Mouse (Mus musculus): ENCODE results near the gene Nr2c2. TPM values are rescaled to one million over a fixed set of nuclear protein-coding genes. Genes with fewer than 3 reads are reported as not detected.

The Nr2c2 gene
- polyA plus RNA-seq, 1 experiment from 2014 or later: 9.0 TPM

- ATAC-seq (ENCODE audit: low FRiP score, low TSS enrichment) (peak; percentile 96), DNase-seq (ENCODE audit: low spot score) (peak; percentile 96)
- peak within 1 kb of the TSS; percentile 94 for H3K4me3 ChIP-seq (ENCODE audit: low read depth, low read length)
- WGBS: 9% methylated on average over 35 of the region's 35 CpGs
- no peaks in the 10 kb centered on the region for H3K36me3 ChIP-seq (ENCODE audit: control insufficient read depth, insufficient read depth, low read length)
- H3K9ac ChIP-seq (ENCODE audit: low read length): peak within 1 kb of the TSS; percentile 94
- TF ChIP-seq EP300 (optimal IDR thresholded peaks at IDR 0.05) (no peak), CTCF (IDR thresholded peaks at IDR 0.05; ENCODE audit: low read depth) (peak; percentile 44)
- H3K4me1 ChIP-seq (replicated peaks; ENCODE audit: control insufficient read depth, insufficient read depth): no peaks in the 10 kb centered on the region
- peak within 1 kb of the TSS; percentile 88 for H3K27ac ChIP-seq (replicated peaks)
- no peaks in the 10 kb centered on the region for H3K27me3 ChIP-seq (ENCODE audit: control insufficient read depth, insufficient read depth, low read length)
- H3K9me3 ChIP-seq (ENCODE audit: control insufficient read depth, low read length): no peaks in the 10 kb centered on the region
- peak within 1 kb of the TSS; percentile 72 for H3K4me2 ChIP-seq (replicated peaks; ENCODE audit: low read depth)
These were observed 123.7 kb downstream of the Nr2c2 start, which contains the start of gene Rbsn for GRCm38 (mm10) chr6:92214773-92215449. Gene Rbsn, minus strand, starts transcription at chr6:92214925.

- Histone ChIP-seq H3K27ac (replicated peaks) (no peak overlapping the region), H3K4me1 (replicated peaks; ENCODE audit: control insufficient read depth, insufficient read depth) (no peaks in the 10 kb centered on the region), H3K4me3 (ENCODE audit: low read depth, low read length) (no peak overlapping the region), H3K4me2 (replicated peaks; ENCODE audit: low read depth) (no peak overlapping the region), H3K9ac (ENCODE audit: low read length) (no peak overlapping the region), H3K9me3 (ENCODE audit: control insufficient read depth, low read length) (no peaks in the 10 kb centered on the region), H3K36me3 (ENCODE audit: control insufficient read depth, insufficient read depth, low read length) (no peaks in the 10 kb centered on the region), H3K27me3 (ENCODE audit: control insufficient read depth, insufficient read depth, low read length) (no peaks in the 10 kb centered on the region)
- 32% methylated on average over 3 of the region's 3 CpGs for WGBS
- peak; percentile 83 for TF ChIP-seq CTCF (IDR thresholded peaks at IDR 0.05; ENCODE audit: low read depth)
- no peak for TF ChIP-seq EP300 (optimal IDR thresholded peaks at IDR 0.05)
- DNase-seq (ENCODE audit: low spot score): peak; percentile 74
- peak; percentile 76 for ATAC-seq (ENCODE audit: low FRiP score, low TSS enrichment)
These were observed 128.3 kb downstream of the Nr2c2 start for GRCm38 (mm10) chr6:92219445-92219844.

GRCm38 (mm10) chr6:92221604-92222003 is 130.4 kb downstream of the Nr2c2 start:
- WGBS: 67% methylated on average over 6 of the region's 6 CpGs
- Histone ChIP-seq H3K36me3 (ENCODE audit: control insufficient read depth, insufficient read depth, low read length) (no peaks in the 10 kb centered on the region), H3K4me1 (replicated peaks; ENCODE audit: control insufficient read depth, insufficient read depth) (no peaks in the 10 kb centered on the region), H3K9ac (ENCODE audit: low read length) (no peak overlapping the region), H3K9me3 (ENCODE audit: control insufficient read depth, low read length) (no peaks in the 10 kb centered on the region), H3K4me2 (replicated peaks; ENCODE audit: low read depth) (no peak overlapping the region), H3K27me3 (ENCODE audit: control insufficient read depth, insufficient read depth, low read length) (no peaks in the 10 kb centered on the region), H3K4me3 (ENCODE audit: low read depth, low read length) (no peak overlapping the region), H3K27ac (replicated peaks) (no peak overlapping the region)
- no peak for TF ChIP-seq CTCF (IDR thresholded peaks at IDR 0.05; ENCODE audit: low read depth)
- no peak for TF ChIP-seq EP300 (optimal IDR thresholded peaks at IDR 0.05)
- DNase-seq (ENCODE audit: low spot score) (no peak), ATAC-seq (ENCODE audit: low FRiP score, low TSS enrichment) (no peak)

- WGBS: 84% methylated on average over 3 of the region's 3 CpGs
- no peak overlapping the region for H3K4me3 ChIP-seq (ENCODE audit: low read depth, low read length)
- DNase-seq (ENCODE audit: low spot score) (no peak), ATAC-seq (ENCODE audit: low FRiP score, low TSS enrichment) (no peak)
- H3K36me3 ChIP-seq (ENCODE audit: control insufficient read depth, insufficient read depth, low read length): no peaks in the 10 kb centered on the region
- no peaks in the 10 kb centered on the region for H3K9me3 ChIP-seq (ENCODE audit: control insufficient read depth, low read length)
- no peaks in the 10 kb centered on the region for H3K27me3 ChIP-seq (ENCODE audit: control insufficient read depth, insufficient read depth, low read length)
- H3K27ac ChIP-seq (replicated peaks): no peak overlapping the region
- no peak overlapping the region for H3K4me2 ChIP-seq (replicated peaks; ENCODE audit: low read depth)
- no peaks in the 10 kb centered on the region for H3K4me1 ChIP-seq (replicated peaks; ENCODE audit: control insufficient read depth, insufficient read depth)
- TF ChIP-seq CTCF (IDR thresholded peaks at IDR 0.05; ENCODE audit: low read depth): no peak
- no peak for TF ChIP-seq EP300 (optimal IDR thresholded peaks at IDR 0.05)
- no peak overlapping the region for H3K9ac ChIP-seq (ENCODE audit: low read length)
These were observed 130.8 kb downstream of the Nr2c2 start for GRCm38 (mm10) chr6:92222021-92222420.

Other genes with a start within 250 kb of the Nr2c2 start
- gene Ccdc174, start 213.3 kb upstream of the Nr2c2 start, polyA plus RNA-seq (2015; fragmentation: Nextera tagmentation; extraction: Ambion mirVana): 21.7 and 25.3 TPM in 2 replicates
- gene 4930590J08Rik, start 188.6 kb upstream of the Nr2c2 start, polyA plus RNA-seq (2015; fragmentation: Nextera tagmentation; extraction: Ambion mirVana): 0.05 and 0.06 TPM in 2 replicates
- gene Fgd5, start 112.5 kb upstream of the Nr2c2 start, polyA plus RNA-seq (2015; fragmentation: Nextera tagmentation; extraction: Ambion mirVana): 2.5 and 2.7 TPM in 2 replicates
- gene Mrps25, start 92.6 kb downstream of the Nr2c2 start, polyA plus RNA-seq (2015; fragmentation: Nextera tagmentation; extraction: Ambion mirVana): 47.9 and 53.4 TPM in 2 replicates
- 12.7 and 17.0 TPM in 2 replicates for gene Rbsn, start 123.5 kb downstream of the Nr2c2 start, polyA plus RNA-seq (2015; fragmentation: Nextera tagmentation; extraction: Ambion mirVana)
- gene Trh, start 153.3 kb downstream of the Nr2c2 start, polyA plus RNA-seq (2015; fragmentation: Nextera tagmentation; extraction: Ambion mirVana): 0.46 and 1.1 TPM in 2 replicates

Measured in stomach, postnatal 0 days (tissue).